Mouse (Mus musculus): ENCODE data around the gene Trpm8. TPM values are rescaled to one million over a fixed set of nuclear protein-coding genes. Genes with fewer than 3 reads are reported as not detected.

The Trpm8 gene
- polyA plus RNA-seq, 1 experiment, result not detected

DNA sequence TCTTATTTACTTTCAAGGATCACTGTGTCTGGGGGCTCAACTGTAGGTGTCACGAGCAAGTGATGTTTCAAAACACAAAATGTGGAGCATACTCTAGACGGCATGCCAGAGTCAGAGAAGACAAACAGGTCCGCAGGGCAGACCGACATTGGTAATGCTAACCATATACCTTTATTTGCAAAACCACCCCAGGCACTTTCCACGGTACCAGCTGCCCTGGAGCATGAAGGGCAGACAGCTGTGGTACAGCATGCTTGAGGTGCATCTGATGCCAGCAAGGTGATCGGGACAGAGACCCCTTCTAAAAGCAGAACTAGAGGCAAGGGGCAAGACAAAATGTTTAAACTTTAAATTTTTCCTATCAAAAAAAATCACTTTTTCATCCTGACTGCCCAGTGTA lies 14.5 kb upstream of the Trpm8 start:
- TF ChIP-seq POLR2A (IDR thresholded peaks at IDR 0.05; ENCODE audit: low read depth, low read length) (no peak), CTCF (IDR thresholded peaks at IDR 0.05; ENCODE audit: extremely low read depth, insufficient read depth, insufficient read length, insufficient replicate concordance) (no peak)
- H3K27ac ChIP-seq (ENCODE audit: insufficient read depth, low read length), result no peak overlapping the region
- WGBS, result 77% methylated on average over 6 of the region's 6 CpGs
- DNase-seq (ENCODE audit: low read depth in 1 of 2, low spot score in 2 of 2), result no peak
- H3K36me3 ChIP-seq (ENCODE audit: control insufficient read depth, insufficient read depth, low read length), result peaks cover 49% of the 10 kb centered on the region
- H3K27me3 ChIP-seq (ENCODE audit: control insufficient read depth, insufficient read depth, low read length), result no peaks in the 10 kb centered on the region
- H3K4me1 ChIP-seq (ENCODE audit: control insufficient read depth, insufficient read depth, insufficient read length), result peaks cover 12% of the 10 kb centered on the region; the same call in 1 of the 2 replicates
- no peak overlapping the region for H3K4me3 ChIP-seq (ENCODE audit: extremely low read depth, insufficient read depth, insufficient read length)

DNA sequence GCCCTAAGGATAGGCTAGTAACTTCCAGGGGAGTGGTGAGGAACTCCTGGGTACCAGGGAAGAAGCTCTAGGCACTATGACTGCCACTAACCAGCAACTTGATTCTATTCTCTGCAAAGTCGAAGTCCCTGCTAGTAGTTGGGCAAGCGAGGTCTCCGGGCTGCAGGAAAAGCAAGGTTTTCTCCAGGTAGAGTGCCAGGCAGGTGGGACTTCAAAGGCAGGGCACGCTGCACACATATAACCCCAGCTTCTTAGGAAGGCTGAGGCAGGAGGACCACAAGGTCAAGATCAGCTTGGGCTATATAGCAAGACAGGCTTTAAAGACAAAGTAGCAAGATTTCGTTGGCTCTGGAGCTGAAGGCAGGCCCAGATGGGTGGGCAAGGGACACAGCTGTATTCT lies 13.7 kb upstream of the Trpm8 start:
- H3K36me3 ChIP-seq (ENCODE audit: control insufficient read depth, insufficient read depth, low read length), result peaks cover 58% of the 10 kb centered on the region
- DNase-seq (ENCODE audit: low read depth in 1 of 2, low spot score in 2 of 2), result no peak
- WGBS, result 91% methylated on average over 5 of the region's 5 CpGs
- no peak for TF ChIP-seq CTCF (IDR thresholded peaks at IDR 0.05; ENCODE audit: extremely low read depth, insufficient read depth, insufficient read length, insufficient replicate concordance)
- TF ChIP-seq POLR2A (IDR thresholded peaks at IDR 0.05; ENCODE audit: low read depth, low read length), result no peak
- H3K4me1 ChIP-seq (ENCODE audit: control insufficient read depth, insufficient read depth, insufficient read length), result peaks cover 12% of the 10 kb centered on the region; the same call in 1 of the 2 replicates
- no peak overlapping the region for H3K4me3 ChIP-seq (ENCODE audit: extremely low read depth, insufficient read depth, insufficient read length)
- no peaks in the 10 kb centered on the region for H3K27me3 ChIP-seq (ENCODE audit: control insufficient read depth, insufficient read depth, low read length)
- no peak overlapping the region for H3K27ac ChIP-seq (ENCODE audit: insufficient read depth, low read length)

DNA sequence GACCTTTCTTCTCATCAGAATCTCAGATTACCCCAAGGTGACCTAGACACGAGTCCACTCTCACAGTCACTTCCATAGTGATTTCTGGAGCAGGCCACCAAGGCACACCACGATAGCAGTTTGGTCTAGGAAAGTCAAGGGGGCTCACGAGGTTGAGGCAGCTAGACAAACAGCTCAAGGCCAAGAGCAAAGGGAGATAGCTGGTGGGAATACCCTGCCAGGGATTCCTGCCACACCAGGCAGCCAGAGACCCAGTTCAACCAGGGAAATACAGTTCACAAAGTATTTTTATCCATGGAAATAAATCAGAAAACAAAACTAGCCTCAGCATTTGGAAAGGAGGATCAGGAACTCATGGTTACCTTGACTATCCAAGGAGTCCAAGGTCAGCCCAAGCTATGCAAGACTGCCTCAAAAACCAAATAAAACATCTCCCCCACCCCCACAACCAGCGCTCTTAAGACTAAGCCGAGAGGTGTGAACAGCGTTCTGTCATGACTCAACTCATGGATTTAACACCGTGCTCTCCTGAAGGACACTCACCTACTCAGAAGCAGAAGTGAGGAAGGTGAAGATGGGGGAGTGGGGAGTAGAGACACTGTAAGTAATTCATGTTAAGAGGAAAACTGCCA lies 13.1 kb upstream of the Trpm8 start:
- H3K27me3 ChIP-seq (ENCODE audit: control insufficient read depth, insufficient read depth, low read length), result no peaks in the 10 kb centered on the region
- TF ChIP-seq CTCF (IDR thresholded peaks at IDR 0.05; ENCODE audit: extremely low read depth, insufficient read depth, insufficient read length, insufficient replicate concordance), result no peak
- TF ChIP-seq POLR2A (IDR thresholded peaks at IDR 0.05; ENCODE audit: low read depth, low read length), result no peak
- DNase-seq (ENCODE audit: low read depth in 1 of 2, low spot score in 2 of 2), result no peak
- peaks cover 63% of the 10 kb centered on the region for H3K36me3 ChIP-seq (ENCODE audit: control insufficient read depth, insufficient read depth, low read length)
- H3K4me1 ChIP-seq (ENCODE audit: control insufficient read depth, insufficient read depth, insufficient read length), result peaks cover 8% of the 10 kb centered on the region; the same call in 1 of the 2 replicates
- 89% methylated on average over 7 of the region's 7 CpGs for WGBS
- no peak overlapping the region for H3K27ac ChIP-seq (ENCODE audit: insufficient read depth, low read length)
- no peak overlapping the region for H3K4me3 ChIP-seq (ENCODE audit: extremely low read depth, insufficient read depth, insufficient read length)

DNA sequence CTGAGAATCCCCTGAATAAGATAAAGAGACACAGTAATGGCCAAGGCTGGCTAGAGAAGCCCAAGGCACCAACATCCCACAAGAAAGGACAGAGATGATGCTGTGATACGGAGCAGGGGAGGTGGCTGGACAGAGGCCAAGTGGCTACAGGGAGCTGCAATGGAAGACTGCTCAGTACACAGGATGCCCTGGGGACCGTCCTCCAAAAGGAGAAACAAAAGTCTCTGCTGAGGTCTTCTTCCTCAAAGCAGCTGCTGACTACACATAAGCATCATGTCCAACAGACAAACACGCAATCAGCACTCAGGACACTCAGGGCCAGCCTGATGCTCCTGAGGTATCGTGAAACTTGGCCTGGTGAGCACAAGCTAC lies 12.6 kb upstream of the Trpm8 start:
- Histone ChIP-seq H3K4me3 (ENCODE audit: extremely low read depth, insufficient read depth, insufficient read length) (no peak overlapping the region), H3K27ac (ENCODE audit: insufficient read depth, low read length) (no peak overlapping the region), H3K27me3 (ENCODE audit: control insufficient read depth, insufficient read depth, low read length) (no peaks in the 10 kb centered on the region), H3K36me3 (ENCODE audit: control insufficient read depth, insufficient read depth, low read length) (peaks cover 68% of the 10 kb centered on the region), H3K4me1 (ENCODE audit: control insufficient read depth, insufficient read depth, insufficient read length) (peaks cover 3% of the 10 kb centered on the region; the same call in 1 of the 2 replicates)
- WGBS, result 74% methylated on average over 4 of the region's 4 CpGs
- TF ChIP-seq CTCF (IDR thresholded peaks at IDR 0.05; ENCODE audit: extremely low read depth, insufficient read depth, insufficient read length, insufficient replicate concordance), result no peak
- TF ChIP-seq POLR2A (IDR thresholded peaks at IDR 0.05; ENCODE audit: low read depth, low read length), result no peak
- DNase-seq (ENCODE audit: low read depth in 1 of 2, low spot score in 2 of 2), result no peak

DNA sequence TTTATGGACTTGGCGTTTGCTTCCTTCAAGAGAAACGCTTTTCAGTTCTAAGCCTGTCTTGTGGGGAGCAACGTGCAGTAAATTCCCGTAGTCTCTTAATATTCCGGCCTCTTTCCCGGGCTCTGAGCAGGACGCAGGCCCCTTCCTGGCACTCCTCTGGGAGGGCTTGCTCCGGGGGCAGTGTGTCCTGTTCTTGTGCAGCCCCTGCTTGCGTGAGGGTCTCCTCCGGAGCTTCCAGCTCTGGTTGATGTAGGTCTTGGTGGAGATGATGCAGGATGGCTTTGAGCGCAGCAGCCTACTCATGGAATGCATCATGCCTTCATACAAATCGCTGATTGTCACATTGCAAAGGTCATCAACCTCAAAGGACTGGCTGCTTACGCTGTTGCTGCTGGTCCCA lies 11.3 kb upstream of the Trpm8 start:
- Histone ChIP-seq H3K36me3 (ENCODE audit: control insufficient read depth, insufficient read depth, low read length) (peaks cover 70% of the 10 kb centered on the region), H3K4me3 (ENCODE audit: extremely low read depth, insufficient read depth, insufficient read length) (no peak overlapping the region), H3K4me1 (ENCODE audit: control insufficient read depth, insufficient read depth, insufficient read length) (no peaks in the 10 kb centered on the region), H3K27ac (ENCODE audit: insufficient read depth, low read length) (no peak overlapping the region), H3K27me3 (ENCODE audit: control insufficient read depth, insufficient read depth, low read length) (no peaks in the 10 kb centered on the region)
- no peak for TF ChIP-seq CTCF (IDR thresholded peaks at IDR 0.05; ENCODE audit: extremely low read depth, insufficient read depth, insufficient read length, insufficient replicate concordance)
- TF ChIP-seq POLR2A (IDR thresholded peaks at IDR 0.05; ENCODE audit: low read depth, low read length), result no peak
- no peak for DNase-seq (ENCODE audit: low read depth in 1 of 2, low spot score in 2 of 2)
- WGBS, result 90% methylated on average over 13 of the region's 13 CpGs

- 94% methylated on average over 6 of the region's 6 CpGs for WGBS
- no peak overlapping the region for H3K27ac ChIP-seq (ENCODE audit: insufficient read depth, low read length)
- H3K36me3 ChIP-seq (ENCODE audit: control insufficient read depth, insufficient read depth, low read length), result peaks cover 70% of the 10 kb centered on the region
- H3K27me3 ChIP-seq (ENCODE audit: control insufficient read depth, insufficient read depth, low read length), result no peaks in the 10 kb centered on the region
- no peaks in the 10 kb centered on the region for H3K4me1 ChIP-seq (ENCODE audit: control insufficient read depth, insufficient read depth, insufficient read length)
- no peak overlapping the region for H3K4me3 ChIP-seq (ENCODE audit: extremely low read depth, insufficient read depth, insufficient read length)
- TF ChIP-seq CTCF (IDR thresholded peaks at IDR 0.05; ENCODE audit: extremely low read depth, insufficient read depth, insufficient read length, insufficient replicate concordance), result no peak
- TF ChIP-seq POLR2A (IDR thresholded peaks at IDR 0.05; ENCODE audit: low read depth, low read length), result no peak
- DNase-seq (ENCODE audit: low read depth in 1 of 2, low spot score in 2 of 2), result no peak
Observed at GRCm38 (mm10) chr1:88267489-88267888, 10.0 kb upstream of the Trpm8 start.

DNA sequence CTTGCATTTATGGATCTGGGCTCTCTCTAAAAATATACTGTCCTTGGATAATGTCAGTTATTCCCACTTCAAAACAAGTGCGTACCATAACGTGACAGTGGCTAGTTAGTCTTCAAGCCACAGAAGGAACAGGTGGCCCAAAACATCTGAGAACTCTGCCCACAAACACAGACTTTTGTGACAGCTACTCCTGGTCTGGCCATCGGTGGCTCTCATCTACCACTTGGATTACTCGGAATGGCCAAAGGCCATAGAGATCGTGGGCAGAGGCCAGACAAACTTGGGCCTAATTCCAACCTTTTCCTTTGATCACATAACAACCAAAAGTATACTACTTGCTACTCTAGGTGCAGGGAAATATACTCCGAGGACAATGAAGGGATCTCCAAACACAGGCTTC lies 9.4 kb upstream of the Trpm8 start:
- Histone ChIP-seq H3K36me3 (ENCODE audit: control insufficient read depth, insufficient read depth, low read length) (peaks cover 67% of the 10 kb centered on the region), H3K4me3 (ENCODE audit: extremely low read depth, insufficient read depth, insufficient read length) (no peak overlapping the region), H3K27ac (ENCODE audit: insufficient read depth, low read length) (no peak overlapping the region), H3K27me3 (ENCODE audit: control insufficient read depth, insufficient read depth, low read length) (no peaks in the 10 kb centered on the region), H3K4me1 (ENCODE audit: control insufficient read depth, insufficient read depth, insufficient read length) (no peaks in the 10 kb centered on the region)
- DNase-seq (ENCODE audit: low read depth in 1 of 2, low spot score in 2 of 2), result no peak
- TF ChIP-seq CTCF (IDR thresholded peaks at IDR 0.05; ENCODE audit: extremely low read depth, insufficient read depth, insufficient read length, insufficient replicate concordance) (no peak), POLR2A (IDR thresholded peaks at IDR 0.05; ENCODE audit: low read depth, low read length) (no peak)
- WGBS, result 81% methylated on average over 6 of the region's 6 CpGs

Measured in spleen, adult 2 months (tissue).